Mouse (Mus musculus) adrenal gland, postnatal 0 days (tissue): Measurements from ENCODE around the gene Arpin. TPM values are rescaled to one million over a fixed set of nuclear protein-coding genes. Genes with fewer than 3 reads are reported as not detected.

Source experiments
- microRNA-seq: library from miRNA; unstranded; fragments of <30 nt; microRNA quantifications from one replicate; pipeline ENCODE4, GENCODE M21; 2016; ENCODE audit warnings: borderline replicate concordance; ENCODE audit not compliant: insufficient number of aligned reads
- polyA plus RNA-seq: library from polyadenylated mRNA; unstranded; fragments of >200 nt; fragmentation: Nextera tagmentation; extraction: Ambion mirVana; gene quantifications from 2 replicates; pipeline ENCODE4 v1.2.1, GENCODE M21; 2015

Gene Arpin
- polyA plus RNA-seq, result 23.6 and 23.7 TPM in 2 replicates

GRCm38 (mm10) chr7:79934862-79935510 is at the start of gene Arpin:
Gene Arpin, minus strand, starts transcription at chr7:79935359.

GRCm38 (mm10) chr7:79920344-79920983 is 14.7 kb downstream of the Arpin start, which contains the start of gene Ap3s2:
Gene Ap3s2, minus strand, starts transcription at chr7:79920649.

Small RNA genes within 50 kb of the gene (microRNA-seq; reads per million reads assigned to microRNA genes)
- not detected for gene Gm24541

Other genes starting within 250 kb of the Arpin start
- 2.4 and 2.8 TPM in 2 replicates for gene Kif7, start 219.6 kb downstream of the Arpin start, polyA plus RNA-seq
- 8.2 and 31.4 TPM in 2 replicates for gene Plin1, start 202.5 kb downstream of the Arpin start, polyA plus RNA-seq
- 14.5 and 27.7 TPM in 2 replicates for gene Pex11a, start 192.2 kb downstream of the Arpin start, polyA plus RNA-seq
- gene Wdr93, start 192.2 kb downstream of the Arpin start, polyA plus RNA-seq, result 3.3 and 3.6 TPM in 2 replicates
- 0.10 and 0.13 TPM in 2 replicates for gene Mesp1, start 141.6 kb downstream of the Arpin start, polyA plus RNA-seq
- gene Mesp2, start 124.6 kb downstream of the Arpin start, polyA plus RNA-seq, result 0.49 and 0.81 TPM in 2 replicates
- 22.1 and 41.2 TPM in 2 replicates for gene Anpep, start 74.3 kb downstream of the Arpin start, polyA plus RNA-seq
- gene Ap3s2, start 14.7 kb downstream of the Arpin start, polyA plus RNA-seq, result 27.9 and 28.4 TPM in 2 replicates
- 7.4 and 10.3 TPM in 2 replicates for gene Zfp710, start 89.5 kb upstream of the Arpin start, polyA plus RNA-seq
- gene Idh2, start 180.0 kb upstream of the Arpin start, polyA plus RNA-seq, result 237 and 280 TPM in 2 replicates